Mouse (Mus musculus): ENCODE results near the gene Syndig1l. TPM values are rescaled to one million over a fixed set of nuclear protein-coding genes. Genes with fewer than 3 reads are reported as not detected.

The Syndig1l gene
- not detected for polyA plus RNA-seq (2017; shearing (Covaris generic))

GRCm38 (mm10) chr12:84698319-84699081 is at the start of gene Syndig1l:
TSS of gene Syndig1l (minus strand) at chr12:84698831.

GRCm38 (mm10) chr12:84640654-84641053 is 58.0 kb downstream of the Syndig1l start, which contains the start of gene Vrtn:
TSS of gene Vrtn (plus strand) at chr12:84641019.

Other genes with a start within 250 kb of the Syndig1l start
- gene Aldh6a1, start 247.8 kb downstream of the Syndig1l start, polyA plus RNA-seq (2017; shearing (Covaris generic)): 31.7 TPM
- 24.0 TPM for gene Lin52, start 247.4 kb downstream of the Syndig1l start, polyA plus RNA-seq (2017; shearing (Covaris generic))
- gene Vsx2, start 129.1 kb downstream of the Syndig1l start, polyA plus RNA-seq (2017; shearing (Covaris generic)): not detected
- 25.8 TPM for gene Abcd4, start 81.4 kb downstream of the Syndig1l start, polyA plus RNA-seq (2017; shearing (Covaris generic))
- not detected for gene Vrtn, start 57.8 kb downstream of the Syndig1l start, polyA plus RNA-seq (2017; shearing (Covaris generic))
- gene Npc2, start 74.3 kb upstream of the Syndig1l start, polyA plus RNA-seq (2017; shearing (Covaris generic)): 133 TPM
- 113 TPM for gene Isca2, start 74.4 kb upstream of the Syndig1l start, polyA plus RNA-seq (2017; shearing (Covaris generic))
- 0.05 TPM for gene Ltbp2, start 177.7 kb upstream of the Syndig1l start, polyA plus RNA-seq (2017; shearing (Covaris generic))

All from CD4-positive, CD25-positive, alpha-beta regulatory T cell, adult 9 weeks (primary cell).